Mouse (Mus musculus): ENCODE results near the gene Olfr698.
"Not testable (repeated sequence)": the region's sequence is repeated elsewhere in the genome, so short reads cannot be mapped to it uniquely, and the experiment has no call there.

Gene Olfr698

DNA sequence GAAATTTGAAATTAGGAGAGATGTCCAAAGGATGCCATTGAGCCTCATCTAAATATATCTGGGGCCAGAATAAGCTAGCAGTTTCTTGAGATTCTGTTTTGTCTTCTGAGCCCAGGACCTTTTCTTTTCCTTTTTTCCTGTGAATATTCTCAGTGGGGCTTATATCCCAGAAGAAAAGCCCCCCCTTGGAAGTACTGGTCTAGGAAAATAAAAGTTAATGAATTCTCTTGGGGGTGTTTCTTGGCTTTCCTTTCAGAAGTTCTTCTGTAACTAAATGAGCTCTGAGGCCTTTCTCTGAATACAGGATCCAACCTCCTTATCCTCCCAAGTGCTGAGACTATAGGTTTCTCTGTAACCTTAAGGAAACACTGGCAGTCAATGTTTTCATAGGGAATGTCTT is at the start of gene Olfr698:
Gene Olfr698, minus strand, starts transcription at position 101 of the 400 bp plus-strand sequence.
- DNase-seq (ENCODE audit: low spot score), result no peak

DNA sequence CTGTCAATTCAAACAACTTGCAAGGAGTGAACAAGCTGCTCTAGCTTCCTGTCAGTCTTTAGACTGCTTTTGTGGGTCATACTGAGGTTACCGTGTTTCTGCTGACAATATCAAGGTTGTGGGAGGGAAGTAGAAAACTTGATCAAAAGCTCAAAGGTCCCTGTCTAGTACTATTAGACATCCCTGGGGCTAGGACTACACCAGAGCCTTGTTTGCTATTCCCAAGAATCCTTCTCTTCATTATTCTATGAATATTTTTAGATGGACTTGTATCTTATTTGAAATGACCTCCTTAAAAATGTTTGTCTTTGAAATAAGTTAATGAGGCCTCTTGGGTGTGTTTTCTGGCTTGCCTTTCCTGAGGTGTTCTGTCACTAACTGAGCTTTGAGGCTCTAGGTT is 37.9 kb upstream of the Olfr698 start, which contains the start of gene Olfr699:
Gene Olfr699, minus strand, starts transcription at position 101 of the 400 bp plus-strand sequence.
- DNase-seq (ENCODE audit: low spot score), result no peak

DNA sequence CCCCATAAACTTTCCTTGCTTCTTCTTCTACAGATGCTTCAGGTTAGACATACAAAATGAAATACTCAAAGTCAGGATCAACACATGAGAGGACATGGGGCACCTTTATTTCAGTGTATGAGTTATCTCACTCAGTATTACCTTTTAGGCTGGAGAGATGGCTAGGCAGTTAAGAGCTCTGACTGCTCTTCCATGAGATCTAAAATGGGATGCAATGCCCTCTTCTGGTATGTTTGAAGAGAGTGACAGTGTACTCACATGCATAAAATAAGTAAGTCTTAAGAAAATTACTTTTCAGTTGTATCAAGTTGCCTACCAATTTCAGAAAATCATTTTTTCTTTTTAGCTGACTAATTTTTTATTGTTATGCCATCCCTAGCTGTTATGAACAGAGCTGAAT is 33.1 kb upstream of the Olfr698 start:
- no peak for DNase-seq (ENCODE audit: low spot score)

- not testable (repeated sequence) for DNase-seq (ENCODE audit: low spot score)
Observed at GRCm38 (mm10) chr7:106761008-106761407, 5.8 kb upstream of the Olfr698 start.

DNA sequence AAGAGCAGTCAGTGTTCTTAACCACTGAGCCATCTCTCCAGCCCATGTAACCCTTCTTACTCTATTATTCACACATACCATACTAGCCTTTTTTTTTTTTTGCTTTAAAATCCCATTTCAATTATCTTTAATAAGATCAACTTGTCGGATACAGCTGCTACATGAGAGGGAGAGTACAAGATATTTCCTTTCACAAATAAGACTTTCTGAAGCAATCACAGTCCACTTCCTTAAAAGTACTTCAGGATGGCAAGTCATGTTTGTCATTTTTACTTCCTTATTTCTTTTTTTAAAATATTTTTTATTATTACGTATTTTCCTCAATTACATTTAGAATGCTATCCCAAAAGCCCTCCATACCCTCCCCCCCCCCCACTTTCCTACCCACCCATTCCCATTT is 3.6 kb upstream of the Olfr698 start:
- DNase-seq (ENCODE audit: low spot score), result no peak

- no peak for DNase-seq (ENCODE audit: low spot score)
Observed at GRCm38 (mm10) chr7:106745811-106746210, 9.4 kb downstream of the Olfr698 start.

- no peak for DNase-seq (ENCODE audit: low spot score)
Observed at GRCm38 (mm10) chr7:106742343-106742742, 12.9 kb downstream of the Olfr698 start, which contains the start of gene Olfr697. TSS of gene Olfr697 (minus strand) at chr7:106742443.

- no peak for DNase-seq (ENCODE audit: low spot score)
Observed at GRCm38 (mm10) chr7:106737028-106737427, 18.2 kb downstream of the Olfr698 start.

- no peak for DNase-seq (ENCODE audit: low spot score)
Observed at GRCm38 (mm10) chr7:106733717-106734116, 21.5 kb downstream of the Olfr698 start.

DNA sequence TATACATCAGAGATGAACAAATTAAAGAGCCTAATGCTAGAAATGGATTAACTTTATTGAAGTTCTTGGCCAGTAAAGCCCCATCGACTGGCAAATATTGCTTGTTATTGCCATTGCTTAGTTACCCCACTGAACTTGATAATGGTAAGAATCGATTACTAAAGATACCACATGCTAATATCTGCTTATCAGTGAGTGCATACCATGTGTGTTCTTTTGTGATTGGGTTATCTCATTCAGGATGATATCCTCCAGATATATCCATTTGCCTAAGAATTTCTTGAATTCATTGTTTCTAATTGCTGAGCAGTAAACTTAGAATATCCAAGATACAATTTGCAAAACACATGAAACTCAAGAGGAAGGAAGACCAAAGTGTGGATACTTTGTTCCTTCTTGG is 29.5 kb downstream of the Olfr698 start:
- not testable (repeated sequence) for DNase-seq (ENCODE audit: low spot score)

DNA sequence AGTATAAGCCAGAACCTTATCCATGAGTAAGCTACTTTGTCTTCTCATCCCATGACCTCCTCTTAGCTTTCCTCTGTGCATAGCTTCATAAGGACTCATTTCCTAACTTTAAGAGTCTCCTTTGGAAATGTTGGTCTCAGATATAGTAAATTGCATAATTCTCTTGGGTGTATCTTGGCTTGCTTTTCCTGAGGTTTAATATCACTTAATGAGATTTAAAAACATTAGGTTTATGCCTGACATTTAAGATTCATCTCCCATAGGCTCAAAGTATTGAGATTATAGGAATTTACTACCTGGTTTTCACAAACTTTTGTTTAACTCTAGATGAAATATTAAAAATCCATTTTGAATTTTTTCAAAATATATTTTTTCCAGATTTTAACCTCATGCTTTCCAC is 38.9 kb downstream of the Olfr698 start, which contains the start of gene Olfr695:
Gene Olfr695, minus strand, starts transcription at position 101 of the 400 bp plus-strand sequence.
- DNase-seq (ENCODE audit: low spot score), result no peak

GRCm38 (mm10) chr7:106711463-106711862 is 43.7 kb downstream of the Olfr698 start:
- no peak for DNase-seq (ENCODE audit: low spot score)

GRCm38 (mm10) chr7:106707705-106708104 is 47.5 kb downstream of the Olfr698 start:
- not testable (repeated sequence) for DNase-seq (ENCODE audit: low spot score)
